Mouse (Mus musculus) embryonic facial prominence, embryonic 12.5 days (tissue): Measurements from ENCODE around the gene Sult4a1. TPM values are rescaled to one million over a fixed set of nuclear protein-coding genes. Genes with fewer than 3 reads are reported as not detected.

Source experiments
- ATAC-seq: fragments of 200-750 bp; cut with Nextera tagmentation; 2 replicates; pipeline ENCODE4 v1.8.0; 2017; ENCODE audit not compliant: insufficient number of reproducible peaks, insufficient read depth, low FRiP score, low TSS enrichment
- H3K27ac ChIP-seq: fragments of 300-500 bp; sonication (generic); 2 replicates; pipeline ENCODE4 v1.5.1; 2016; ENCODE audit warnings: mild to moderate bottlenecking
- H3K27me3 ChIP-seq: fragments of 300-500 bp; sonication (generic); 2 replicates; pipeline ENCODE4 v1.6.1; 2016; ENCODE audit warnings: mild to moderate bottlenecking, moderate library complexity
- H3K36me3 ChIP-seq: fragments of 300-500 bp; sonication (generic); 2 replicates; pipeline ENCODE4 v1.6.1; 2016; ENCODE audit warnings: mild to moderate bottlenecking
- H3K4me1 ChIP-seq: fragments of 300-500 bp; sonication (generic); 2 replicates; pipeline ENCODE4 v1.6.1; 2016
- H3K4me2 ChIP-seq: fragments of 300-500 bp; sonication (generic); replicated peaks from 2 replicates; pipeline ENCODE4 v1.6.1; 2016; ENCODE audit warnings: mild to moderate bottlenecking, moderate library complexity
- H3K4me3 ChIP-seq: fragments of 300-500 bp; sonication (generic); 2 replicates; pipeline ENCODE4 v1.5.1; 2016; ENCODE audit warnings: mild to moderate bottlenecking
- H3K9ac ChIP-seq: fragments of 300-500 bp; sonication (generic); 2 replicates; pipeline ENCODE4 v1.6.1; 2016; ENCODE audit warnings: mild to moderate bottlenecking, moderate library complexity
- H3K9me3 ChIP-seq: fragments of 300-500 bp; sonication (generic); 2 replicates; pipeline ENCODE4 v1.6.1; 2016; ENCODE audit warnings: mild to moderate bottlenecking, moderate library complexity
- WGBS: fragments of 180-500 bp; shearing (Covaris S2); methylation state at CpG from one replicate; pipeline ENCODE4 v1.1.7; 2016; 5-methylcytosine and 5-hydroxymethylcytosine counted together
- polyA plus RNA-seq: library from polyadenylated mRNA; unstranded; fragments of >200 nt; fragmentation: Nextera tagmentation; extraction: Ambion mirVana; gene quantifications from 2 replicates; pipeline ENCODE4 v1.2.1, GENCODE M21; 2016

The Sult4a1 gene
- 13.1 and 15.3 TPM in 2 replicates for polyA plus RNA-seq

GRCm38 (mm10) chr15:84105105-84105923 is at the start of gene Sult4a1:
Sult4a1 (minus strand) TSS chr15:84105754.
- no peaks in the 10 kb centered on the region for H3K9me3 ChIP-seq
- no peak within 1 kb of the TSS for H3K27ac ChIP-seq
- WGBS = 2% methylated on average over 77 of the region's 77 CpGs
- H3K9ac ChIP-seq = peak within 1 kb of the TSS; percentile 42
- H3K4me1 ChIP-seq = peaks cover 11% of the 10 kb centered on the region; the same call in 1 of the 2 replicates
- peak within 1 kb of the TSS; percentile 94 for H3K4me2 ChIP-seq
- ATAC-seq = no peak
- no peaks in the 10 kb centered on the region for H3K36me3 ChIP-seq
- H3K4me3 ChIP-seq = peak within 1 kb of the TSS; percentile 53
- H3K27me3 ChIP-seq = peaks cover 49% of the 10 kb centered on the region

- WGBS = 67% methylated on average over 5 of the region's 5 CpGs
- no peak overlapping the region for H3K4me2 ChIP-seq
- H3K36me3 ChIP-seq = no peaks in the 10 kb centered on the region
- no peak for ATAC-seq
- H3K27ac ChIP-seq = no peak overlapping the region
- no peaks in the 10 kb centered on the region for H3K9me3 ChIP-seq
- H3K4me3 ChIP-seq = no peak overlapping the region
- peaks cover 6% of the 10 kb centered on the region; the same call in 1 of the 2 replicates for H3K4me1 ChIP-seq
- H3K27me3 ChIP-seq = no peaks in the 10 kb centered on the region
- no peak overlapping the region for H3K9ac ChIP-seq
Measured at GRCm38 (mm10) chr15:84140929-84141328, 35.4 kb upstream of the Sult4a1 start.

- Histone ChIP-seq H3K4me3 (no peak overlapping the region), H3K4me2 (no peak overlapping the region), H3K9me3 (no peaks in the 10 kb centered on the region), H3K27me3 (no peaks in the 10 kb centered on the region), H3K4me1 (peaks cover 6% of the 10 kb centered on the region; the same call in 1 of the 2 replicates), H3K9ac (no peak overlapping the region), H3K36me3 (no peaks in the 10 kb centered on the region), H3K27ac (no peak overlapping the region)
- no peak for ATAC-seq
- 47% methylated on average over 3 of the region's 3 CpGs for WGBS
Measured at GRCm38 (mm10) chr15:84140109-84140508, 34.6 kb upstream of the Sult4a1 start.

GRCm38 (mm10) chr15:84139592-84140005 is 34.0 kb upstream of the Sult4a1 start:
- Histone ChIP-seq H3K36me3 (no peaks in the 10 kb centered on the region), H3K4me2 (no peak overlapping the region), H3K27me3 (no peaks in the 10 kb centered on the region), H3K9me3 (no peaks in the 10 kb centered on the region), H3K27ac (no peak overlapping the region), H3K9ac (no peak overlapping the region), H3K4me1 (peaks cover 6% of the 10 kb centered on the region; the same call in 1 of the 2 replicates), H3K4me3 (no peak overlapping the region)
- no peak for ATAC-seq
- WGBS = 81% methylated on average over 5 of the region's 5 CpGs

- H3K4me1 ChIP-seq = peaks cover 6% of the 10 kb centered on the region; the same call in 1 of the 2 replicates
- H3K9ac ChIP-seq = no peak overlapping the region
- H3K36me3 ChIP-seq = no peaks in the 10 kb centered on the region
- no peaks in the 10 kb centered on the region for H3K27me3 ChIP-seq
- no peak overlapping the region for H3K4me2 ChIP-seq
- H3K27ac ChIP-seq = no peak overlapping the region
- no peak overlapping the region for H3K4me3 ChIP-seq
- no peak for ATAC-seq
- 25% methylated on average over 12 of the region's 12 CpGs for WGBS
- H3K9me3 ChIP-seq = no peaks in the 10 kb centered on the region
Measured at GRCm38 (mm10) chr15:84136473-84137415, 31.2 kb upstream of the Sult4a1 start.

GRCm38 (mm10) chr15:84135472-84135871 is 29.9 kb upstream of the Sult4a1 start:
- ATAC-seq = no peak
- H3K9ac ChIP-seq = no peak overlapping the region
- peaks cover under 1% of the 10 kb centered on the region; the same call in 1 of the 2 replicates for H3K4me1 ChIP-seq
- no peaks in the 10 kb centered on the region for H3K9me3 ChIP-seq
- no peak overlapping the region for H3K27ac ChIP-seq
- no peak overlapping the region for H3K4me3 ChIP-seq
- H3K4me2 ChIP-seq = no peak overlapping the region
- H3K27me3 ChIP-seq = no peaks in the 10 kb centered on the region
- no peaks in the 10 kb centered on the region for H3K36me3 ChIP-seq
- WGBS = 77% methylated on average over 5 of the region's 5 CpGs

- Histone ChIP-seq H3K9me3 (no peaks in the 10 kb centered on the region), H3K4me1 (no peaks in the 10 kb centered on the region), H3K27ac (no peak overlapping the region), H3K36me3 (no peaks in the 10 kb centered on the region), H3K27me3 (no peaks in the 10 kb centered on the region), H3K9ac (no peak overlapping the region), H3K4me2 (no peak overlapping the region), H3K4me3 (no peak overlapping the region)
- WGBS = 65% methylated on average over 4 of the region's 4 CpGs
- ATAC-seq = no peak
Measured at GRCm38 (mm10) chr15:84133440-84133839, 27.9 kb upstream of the Sult4a1 start.

- Histone ChIP-seq H3K4me2 (no peak overlapping the region), H3K9ac (no peak overlapping the region), H3K27me3 (no peaks in the 10 kb centered on the region), H3K36me3 (no peaks in the 10 kb centered on the region), H3K4me1 (no peaks in the 10 kb centered on the region), H3K4me3 (no peak overlapping the region), H3K9me3 (no peaks in the 10 kb centered on the region), H3K27ac (no peak overlapping the region)
- ATAC-seq = no peak
- WGBS = 91% methylated on average over 7 of the region's 7 CpGs
Measured at GRCm38 (mm10) chr15:84131971-84132370, 26.4 kb upstream of the Sult4a1 start.

GRCm38 (mm10) chr15:84131096-84131786 is 25.7 kb upstream of the Sult4a1 start:
- no peak overlapping the region for H3K9ac ChIP-seq
- ATAC-seq = no peak
- H3K36me3 ChIP-seq = no peaks in the 10 kb centered on the region
- H3K4me2 ChIP-seq = no peak overlapping the region
- H3K27ac ChIP-seq = no peak overlapping the region
- no peaks in the 10 kb centered on the region for H3K9me3 ChIP-seq
- H3K4me3 ChIP-seq = no peak overlapping the region
- no peaks in the 10 kb centered on the region for H3K4me1 ChIP-seq
- no peaks in the 10 kb centered on the region for H3K27me3 ChIP-seq
- WGBS = 65% methylated on average over 16 of the region's 16 CpGs

GRCm38 (mm10) chr15:84126871-84127270 is 21.3 kb upstream of the Sult4a1 start:
- H3K27ac ChIP-seq = no peak overlapping the region
- WGBS = 33% methylated on average over 5 of the region's 5 CpGs
- no peaks in the 10 kb centered on the region for H3K36me3 ChIP-seq
- H3K9ac ChIP-seq = no peak overlapping the region
- H3K27me3 ChIP-seq = no peaks in the 10 kb centered on the region
- no peak overlapping the region for H3K4me3 ChIP-seq
- no peak for ATAC-seq
- H3K9me3 ChIP-seq = no peaks in the 10 kb centered on the region
- no peak overlapping the region for H3K4me2 ChIP-seq
- H3K4me1 ChIP-seq = no peaks in the 10 kb centered on the region

GRCm38 (mm10) chr15:84126447-84126846 is 20.9 kb upstream of the Sult4a1 start:
- Histone ChIP-seq H3K27me3 (no peaks in the 10 kb centered on the region), H3K4me1 (no peaks in the 10 kb centered on the region), H3K9me3 (no peaks in the 10 kb centered on the region), H3K36me3 (no peaks in the 10 kb centered on the region), H3K4me2 (no peak overlapping the region), H3K27ac (no peak overlapping the region), H3K9ac (no peak overlapping the region), H3K4me3 (no peak overlapping the region)
- WGBS = 69% methylated on average over 4 of the region's 4 CpGs
- no peak for ATAC-seq
